Comparison of ENCODE assay signal across 7 mouse cellular contexts in genomic region chr11:116412904-116413630, GRCm38 (mm10). TPM values are rescaled to one million over a fixed set of nuclear protein-coding genes. Genes with fewer than 3 reads are reported as not detected.
DNase-seq lines count a peak whose midpoint lies in the region; ATAC-seq and TF ChIP-seq lines count a peak whose summit lies in the region.

Gene Rnf157 (minus strand): TSS chr11:116413032.

- 3% methylated on average over 69 of the region's 82 CpGs for WGBS in embryonic facial prominence, embryonic 11.5 days
- WGBS in intestine, postnatal 0 days: 2% methylated on average over 54 of the region's 82 CpGs
- 3% methylated on average over 57 of the region's 82 CpGs for WGBS in limb, embryonic 12.5 days
- 1% methylated on average over 69 of the region's 82 CpGs for WGBS in midbrain, embryonic 13.5 days
- 3% methylated on average over 81 of the region's 82 CpGs for WGBS in small intestine, adult 2 months

- no peaks in the 10 kb centered on the region for H3K36me3 ChIP-seq in embryonic facial prominence, embryonic 11.5 days (replicated peaks; ENCODE audit: control insufficient read depth, insufficient read depth, low read depth, low read length)
- no peaks in the 10 kb centered on the region for H3K36me3 ChIP-seq in intestine, postnatal 0 days (ENCODE audit: control insufficient read depth, insufficient read depth)
- H3K36me3 ChIP-seq in limb, embryonic 12.5 days: no peaks in the 10 kb centered on the region
- H3K36me3 ChIP-seq in midbrain, embryonic 13.5 days: no peaks in the 10 kb centered on the region
- no peaks in the 10 kb centered on the region for H3K36me3 ChIP-seq in small intestine, adult 2 months (ENCODE audit: control insufficient read depth, insufficient read depth, low read length)

- H3K4me3 ChIP-seq in embryonic facial prominence, embryonic 11.5 days (ENCODE audit: low read depth, low read length): peak within 1 kb of the TSS; percentile 81
- peak within 1 kb of the TSS; percentile 73 for H3K4me3 ChIP-seq in intestine, postnatal 0 days (ENCODE audit: low read depth, low read length)
- H3K4me3 ChIP-seq in limb, embryonic 12.5 days (replicated peaks): peak within 1 kb of the TSS; percentile 80
- peak within 1 kb of the TSS; percentile 69 for H3K4me3 ChIP-seq in midbrain, embryonic 13.5 days (replicated peaks)
- peak within 1 kb of the TSS; percentile 77 for H3K4me3 ChIP-seq in small intestine, adult 2 months (ENCODE audit: low read depth, low read length)

- peak; percentile 86 for ATAC-seq in embryonic facial prominence, embryonic 11.5 days (replicated peaks; ENCODE audit: insufficient number of reproducible peaks, low FRiP score, low TSS enrichment, low read depth)
- ATAC-seq in granulocyte monocyte progenitor cell, adult 5-6 weeks (replicated peaks; ENCODE audit: poor library complexity, severe bottlenecking): peak; percentile 69
- peak; percentile 77 for ATAC-seq in intestine, postnatal 0 days
- ATAC-seq in limb, embryonic 12.5 days (ENCODE audit: insufficient number of reproducible peaks, insufficient read depth, low FRiP score, low TSS enrichment, low read depth): peak; percentile 90
- ATAC-seq in midbrain, embryonic 13.5 days: peak; percentile 96

- peak; percentile 88 for DNase-seq in adrenal gland, postnatal 14 days
- peak; percentile 90 for DNase-seq in embryonic facial prominence, embryonic 11.5 days (ENCODE audit: low spot score)

- TF ChIP-seq CTCF in intestine, postnatal 0 days (IDR thresholded peaks at IDR 0.05; ENCODE audit: low read depth): no peak
- TF ChIP-seq CTCF in small intestine, adult 2 months (IDR thresholded peaks at IDR 0.05; ENCODE audit: extremely low read depth, insufficient read length, insufficient replicate concordance, low read depth, low read length): no peak

- peak within 1 kb of the TSS; percentile 93 for H3K9ac ChIP-seq in embryonic facial prominence, embryonic 11.5 days (replicated peaks; ENCODE audit: low read length)
- H3K9ac ChIP-seq in intestine, postnatal 0 days (ENCODE audit: low read depth, low read length): peak within 1 kb of the TSS; percentile 69
- peak within 1 kb of the TSS; percentile 89 for H3K9ac ChIP-seq in limb, embryonic 12.5 days (replicated peaks)
- peak within 1 kb of the TSS; percentile 97 for H3K9ac ChIP-seq in midbrain, embryonic 13.5 days (replicated peaks)

- H3K4me1 ChIP-seq in embryonic facial prominence, embryonic 11.5 days (ENCODE audit: control insufficient read depth, insufficient read depth, low read length): peaks cover 3% of the 10 kb centered on the region; the same call in 1 of the 2 replicates
- H3K4me1 ChIP-seq in intestine, postnatal 0 days (replicated peaks; ENCODE audit: control insufficient read depth, insufficient read depth, low read length): peaks cover 4% of the 10 kb centered on the region
- H3K4me1 ChIP-seq in limb, embryonic 12.5 days (replicated peaks): peaks cover 33% of the 10 kb centered on the region
- H3K4me1 ChIP-seq in midbrain, embryonic 13.5 days (replicated peaks): peaks cover 23% of the 10 kb centered on the region
- H3K4me1 ChIP-seq in small intestine, adult 2 months (ENCODE audit: control insufficient read depth, insufficient read depth, insufficient read length, low read length): peaks cover 11% of the 10 kb centered on the region; the same call in 1 of the 2 replicates

- H3K4me2 ChIP-seq in embryonic facial prominence, embryonic 11.5 days (ENCODE audit: low read depth, low read length): peak within 1 kb of the TSS; percentile 100
- peak within 1 kb of the TSS; percentile 99 for H3K4me2 ChIP-seq in intestine, postnatal 0 days (replicated peaks; ENCODE audit: low read depth)
- peak within 1 kb of the TSS; percentile 99 for H3K4me2 ChIP-seq in limb, embryonic 12.5 days
- peak within 1 kb of the TSS; percentile 95 for H3K4me2 ChIP-seq in midbrain, embryonic 13.5 days (replicated peaks)

- no peaks in the 10 kb centered on the region for H3K27me3 ChIP-seq in embryonic facial prominence, embryonic 11.5 days (ENCODE audit: control insufficient read depth, insufficient read depth, low read length)
- no peaks in the 10 kb centered on the region for H3K27me3 ChIP-seq in intestine, postnatal 0 days (replicated peaks; ENCODE audit: control insufficient read depth, insufficient read depth, low read length)
- peaks cover 3% of the 10 kb centered on the region; the same call in 1 of the 2 replicates for H3K27me3 ChIP-seq in limb, embryonic 12.5 days
- H3K27me3 ChIP-seq in midbrain, embryonic 13.5 days: no peaks in the 10 kb centered on the region
- H3K27me3 ChIP-seq in small intestine, adult 2 months (ENCODE audit: control insufficient read depth, insufficient read depth, low read length): no peaks in the 10 kb centered on the region

- H3K9me3 ChIP-seq in embryonic facial prominence, embryonic 11.5 days (replicated peaks; ENCODE audit: control insufficient read depth, low read length): no peaks in the 10 kb centered on the region
- no peaks in the 10 kb centered on the region for H3K9me3 ChIP-seq in intestine, postnatal 0 days (ENCODE audit: control insufficient read depth)
- H3K9me3 ChIP-seq in limb, embryonic 12.5 days: no peaks in the 10 kb centered on the region
- H3K9me3 ChIP-seq in midbrain, embryonic 13.5 days: no peaks in the 10 kb centered on the region

- peak within 1 kb of the TSS; percentile 28; the same call in 1 of the 2 replicates for H3K27ac ChIP-seq in embryonic facial prominence, embryonic 11.5 days (replicated peaks; ENCODE audit: low read depth, low read length)
- H3K27ac ChIP-seq in intestine, postnatal 0 days (ENCODE audit: low read depth, low read length): no peak within 1 kb of the TSS; the same call in 1 of the 2 replicates
- peak within 1 kb of the TSS; percentile 70; the same call in 1 of the 2 replicates for H3K27ac ChIP-seq in limb, embryonic 12.5 days
- H3K27ac ChIP-seq in midbrain, embryonic 13.5 days: peak within 1 kb of the TSS; percentile 94
- no peak within 1 kb of the TSS for H3K27ac ChIP-seq in small intestine, adult 2 months (ENCODE audit: insufficient read depth, low read depth, low read length)

- no peak for TF ChIP-seq POLR2A in small intestine, adult 2 months (IDR thresholded peaks at IDR 0.05; ENCODE audit: low read depth, low read length)

RNA-seq across cellular contexts. Expression of gene Rnf157, which starts in this region (rescaled TPM):
- total RNA-seq in adrenal gland, postnatal 14 days (2021): 8.6 and 10.1 TPM in 2 replicates
- polyA plus RNA-seq in embryonic facial prominence, embryonic 11.5 days (2014; fragmentation: Nextera tagmentation; extraction: Ambion mirVana): 15.8 and 15.9 TPM in 2 replicates
- total RNA-seq in granulocyte monocyte progenitor cell, adult 5-6 weeks (2014; fragmentation: Nextera tagmentation): 13.9 and 19.5 TPM in 2 replicates
- total RNA-seq in granulocyte monocyte progenitor cell, adult 5-6 weeks (2017): 5.9 and 7.5 TPM in 2 replicates
- 4.9 and 6.6 TPM in 2 replicates for polyA plus RNA-seq in intestine, postnatal 0 days (2015; fragmentation: Nextera tagmentation; extraction: Ambion mirVana)
- 25.2 and 26.7 TPM in 2 replicates for polyA plus RNA-seq in limb, embryonic 12.5 days (2016; fragmentation: Nextera tagmentation; extraction: Ambion mirVana)
- polyA plus RNA-seq in midbrain, embryonic 13.5 days (2015; fragmentation: Nextera tagmentation; extraction: Ambion mirVana): 25.7 and 31.3 TPM in 2 replicates
- polyA plus RNA-seq in small intestine, adult 2 months (2012; rRNA removed): 1.4 and 2.3 TPM in 2 replicates

Comparison
In these comparisons a context has a peak if more than half of its experiments do, and no peak if none do; other contexts are left out.
1. H3K27ac ChIP-seq: peak in embryonic facial prominence, embryonic 11.5 days (single experiment), limb, embryonic 12.5 days (single experiment) and midbrain, embryonic 13.5 days (single experiment); none in intestine, postnatal 0 days (single experiment) and small intestine, adult 2 months (single experiment).
2. Peak in every context shown above with its lines, with median percentiles within 50 percentile points of each other: ATAC-seq, H3K4me2 ChIP-seq, H3K4me3 ChIP-seq and H3K9ac ChIP-seq.